Mouse (Mus musculus): ENCODE data around the gene Fzd4. TPM values are rescaled to one million over a fixed set of nuclear protein-coding genes. Genes with fewer than 3 reads are reported as not detected.

Fzd4 gene
- polyA plus RNA-seq, 1 experiment from 2014 or later = 11.0 TPM

GRCm38 (mm10) chr7:89417707-89418106, 13.6 kb downstream of the Fzd4 start:
- ATAC-seq (ENCODE audit: insufficient number of reproducible peaks, low FRiP score) = no peak
- no peaks in the 10 kb centered on the region for H3K27me3 ChIP-seq (replicated peaks)
- WGBS = 65% methylated on average over 2 of the region's 2 CpGs

GRCm38 (mm10) chr7:89418127-89418653, 14.0 kb downstream of the Fzd4 start:
- H3K4me2 ChIP-seq = no peak overlapping the region

More at GRCm38 (mm10) chr7:89417707-89418106, 13.6 kb downstream of the Fzd4 start:
- Histone ChIP-seq H3K27ac (ENCODE audit: poor library complexity, severe bottlenecking) (peak overlapping the region; percentile 31), H3K4me2 (no peak overlapping the region), H3K9ac (no peak overlapping the region), H3K4me3 (no peak overlapping the region), H3K9me3 (replicated peaks) (0 out of 2 replicates have a peak, but pooled peaks cover 4% of the 10 kb centered on the region), H3K4me1 (replicated peaks) (peaks cover 14% of the 10 kb centered on the region), H3K36me3 (0 out of 2 replicates have a peak, but pooled peaks cover under 1% of the 10 kb centered on the region)

GRCm38 (mm10) chr7:89418917-89419679, 14.9 kb downstream of the Fzd4 start:
- H3K27ac ChIP-seq (ENCODE audit: poor library complexity, severe bottlenecking) = no peak overlapping the region
- no peak for ATAC-seq (ENCODE audit: insufficient number of reproducible peaks, low FRiP score)
- H3K4me3 ChIP-seq = no peak overlapping the region
- WGBS = 33% methylated on average over 3 of the region's 3 CpGs
- no peaks in the 10 kb centered on the region for H3K27me3 ChIP-seq (replicated peaks)
- H3K36me3 ChIP-seq = no peaks in the 10 kb centered on the region
- no peak overlapping the region for H3K9ac ChIP-seq
- H3K4me1 ChIP-seq (replicated peaks) = peaks cover 21% of the 10 kb centered on the region
- no peak overlapping the region for H3K4me2 ChIP-seq
- H3K9me3 ChIP-seq (replicated peaks) = 0 out of 2 replicates have a peak, but pooled peaks cover 4% of the 10 kb centered on the region

More at GRCm38 (mm10) chr7:89418127-89418653, 14.0 kb downstream of the Fzd4 start:
- no peaks in the 10 kb centered on the region for H3K36me3 ChIP-seq
- no peaks in the 10 kb centered on the region for H3K27me3 ChIP-seq (replicated peaks)
- ATAC-seq (ENCODE audit: insufficient number of reproducible peaks, low FRiP score) = no peak
- H3K9me3 ChIP-seq (replicated peaks) = 0 out of 2 replicates have a peak, but pooled peaks cover 4% of the 10 kb centered on the region
- no peak overlapping the region for H3K9ac ChIP-seq
- WGBS = 52% methylated on average over 8 of the region's 8 CpGs
- H3K4me1 ChIP-seq (replicated peaks) = peaks cover 17% of the 10 kb centered on the region
- H3K27ac ChIP-seq (ENCODE audit: poor library complexity, severe bottlenecking) = peak overlapping the region; percentile 31
- no peak overlapping the region for H3K4me3 ChIP-seq

- Histone ChIP-seq H3K4me2 (no peak overlapping the region), H3K9ac (no peak overlapping the region), H3K4me3 (no peak overlapping the region), H3K27ac (ENCODE audit: poor library complexity, severe bottlenecking) (no peak overlapping the region), H3K27me3 (replicated peaks) (no peaks in the 10 kb centered on the region), H3K9me3 (replicated peaks) (0 out of 2 replicates have a peak, but pooled peaks cover 4% of the 10 kb centered on the region), H3K4me1 (replicated peaks) (peaks cover 25% of the 10 kb centered on the region), H3K36me3 (no peaks in the 10 kb centered on the region)
- 84% methylated on average over 5 of the region's 5 CpGs for WGBS
- no peak for ATAC-seq (ENCODE audit: insufficient number of reproducible peaks, low FRiP score)
Observed at GRCm38 (mm10) chr7:89421294-89421693, 17.1 kb downstream of the Fzd4 start.

- no peak for ATAC-seq (ENCODE audit: insufficient number of reproducible peaks, low FRiP score)
- 38% methylated on average over 8 of the region's 8 CpGs for WGBS
- Histone ChIP-seq H3K4me1 (replicated peaks) (peaks cover 24% of the 10 kb centered on the region), H3K4me2 (no peak overlapping the region), H3K4me3 (no peak overlapping the region), H3K36me3 (no peaks in the 10 kb centered on the region), H3K27me3 (replicated peaks) (no peaks in the 10 kb centered on the region), H3K27ac (ENCODE audit: poor library complexity, severe bottlenecking) (no peak overlapping the region), H3K9ac (no peak overlapping the region), H3K9me3 (replicated peaks) (0 out of 2 replicates have a peak, but pooled peaks cover 4% of the 10 kb centered on the region)
Observed at GRCm38 (mm10) chr7:89422650-89423049, 18.5 kb downstream of the Fzd4 start.

GRCm38 (mm10) chr7:89423194-89423593, 19.0 kb downstream of the Fzd4 start:
- 10% methylated on average over 5 of the region's 5 CpGs for WGBS
- no peaks in the 10 kb centered on the region for H3K27me3 ChIP-seq (replicated peaks)
- ATAC-seq (ENCODE audit: insufficient number of reproducible peaks, low FRiP score) = 0 out of 2 replicates have a peak, but pooled peaks have one; percentile 37

GRCm38 (mm10) chr7:89423688-89424255, 19.6 kb downstream of the Fzd4 start:
- peak; percentile 18; the same call in 1 of the 2 replicates for ATAC-seq (ENCODE audit: insufficient number of reproducible peaks, low FRiP score)
- H3K36me3 ChIP-seq = no peaks in the 10 kb centered on the region
- 55% methylated on average over 8 of the region's 8 CpGs for WGBS

More at GRCm38 (mm10) chr7:89423194-89423593, 19.0 kb downstream of the Fzd4 start:
- Histone ChIP-seq H3K4me1 (replicated peaks) (peaks cover 19% of the 10 kb centered on the region), H3K9ac (no peak overlapping the region), H3K9me3 (replicated peaks) (0 out of 2 replicates have a peak, but pooled peaks cover 4% of the 10 kb centered on the region), H3K36me3 (no peaks in the 10 kb centered on the region), H3K4me2 (no peak overlapping the region), H3K4me3 (no peak overlapping the region), H3K27ac (ENCODE audit: poor library complexity, severe bottlenecking) (no peak overlapping the region)

GRCm38 (mm10) chr7:89424659-89425058, 20.5 kb downstream of the Fzd4 start:
- H3K36me3 ChIP-seq = no peaks in the 10 kb centered on the region
- H3K4me2 ChIP-seq = no peak overlapping the region

More at GRCm38 (mm10) chr7:89423688-89424255, 19.6 kb downstream of the Fzd4 start:
- no peak overlapping the region for H3K4me3 ChIP-seq
- 0 out of 2 replicates have a peak, but pooled peaks cover 4% of the 10 kb centered on the region for H3K9me3 ChIP-seq (replicated peaks)
- H3K4me1 ChIP-seq (replicated peaks) = peaks cover 17% of the 10 kb centered on the region
- no peak overlapping the region for H3K27ac ChIP-seq (ENCODE audit: poor library complexity, severe bottlenecking)
- H3K27me3 ChIP-seq (replicated peaks) = no peaks in the 10 kb centered on the region
- H3K9ac ChIP-seq = no peak overlapping the region
- no peak overlapping the region for H3K4me2 ChIP-seq

GRCm38 (mm10) chr7:89425803-89426725, 21.9 kb downstream of the Fzd4 start:
- Histone ChIP-seq H3K4me2 (no peak overlapping the region), H3K36me3 (no peaks in the 10 kb centered on the region), H3K9me3 (replicated peaks) (0 out of 2 replicates have a peak, but pooled peaks cover 2% of the 10 kb centered on the region), H3K27ac (ENCODE audit: poor library complexity, severe bottlenecking) (no peak overlapping the region), H3K4me1 (replicated peaks) (peaks cover 17% of the 10 kb centered on the region), H3K27me3 (replicated peaks) (no peaks in the 10 kb centered on the region), H3K4me3 (no peak overlapping the region), H3K9ac (no peak overlapping the region)
- ATAC-seq (ENCODE audit: insufficient number of reproducible peaks, low FRiP score) = no peak
- 35% methylated on average over 11 of the region's 11 CpGs for WGBS

More at GRCm38 (mm10) chr7:89424659-89425058, 20.5 kb downstream of the Fzd4 start:
- Histone ChIP-seq H3K4me1 (replicated peaks) (peaks cover 17% of the 10 kb centered on the region), H3K9me3 (replicated peaks) (0 out of 2 replicates have a peak, but pooled peaks cover 4% of the 10 kb centered on the region), H3K27ac (ENCODE audit: poor library complexity, severe bottlenecking) (no peak overlapping the region), H3K27me3 (replicated peaks) (no peaks in the 10 kb centered on the region), H3K4me3 (no peak overlapping the region), H3K9ac (no peak overlapping the region)
- 78% methylated on average over 5 of the region's 5 CpGs for WGBS
- no peak for ATAC-seq (ENCODE audit: insufficient number of reproducible peaks, low FRiP score)

GRCm38 (mm10) chr7:89427101-89427500, 22.9 kb downstream of the Fzd4 start:
- no peak overlapping the region for H3K27ac ChIP-seq (ENCODE audit: poor library complexity, severe bottlenecking)
- no peaks in the 10 kb centered on the region for H3K9me3 ChIP-seq (replicated peaks)
- 25% methylated on average over 5 of the region's 5 CpGs for WGBS
- peaks cover 17% of the 10 kb centered on the region for H3K4me1 ChIP-seq (replicated peaks)
- H3K9ac ChIP-seq = no peak overlapping the region
- no peak overlapping the region for H3K4me3 ChIP-seq
- no peak for ATAC-seq (ENCODE audit: insufficient number of reproducible peaks, low FRiP score)
- H3K36me3 ChIP-seq = no peaks in the 10 kb centered on the region
- H3K4me2 ChIP-seq = no peak overlapping the region
- H3K27me3 ChIP-seq (replicated peaks) = no peaks in the 10 kb centered on the region

Measured in heart, embryonic 12.5 days (tissue).